Mouse (Mus musculus): ENCODE measurements around the gene Hsd11b2.
A peak's percentile ranks its signal among the peaks of the same experiment; 100 is the strongest.

Gene Hsd11b2

DNA sequence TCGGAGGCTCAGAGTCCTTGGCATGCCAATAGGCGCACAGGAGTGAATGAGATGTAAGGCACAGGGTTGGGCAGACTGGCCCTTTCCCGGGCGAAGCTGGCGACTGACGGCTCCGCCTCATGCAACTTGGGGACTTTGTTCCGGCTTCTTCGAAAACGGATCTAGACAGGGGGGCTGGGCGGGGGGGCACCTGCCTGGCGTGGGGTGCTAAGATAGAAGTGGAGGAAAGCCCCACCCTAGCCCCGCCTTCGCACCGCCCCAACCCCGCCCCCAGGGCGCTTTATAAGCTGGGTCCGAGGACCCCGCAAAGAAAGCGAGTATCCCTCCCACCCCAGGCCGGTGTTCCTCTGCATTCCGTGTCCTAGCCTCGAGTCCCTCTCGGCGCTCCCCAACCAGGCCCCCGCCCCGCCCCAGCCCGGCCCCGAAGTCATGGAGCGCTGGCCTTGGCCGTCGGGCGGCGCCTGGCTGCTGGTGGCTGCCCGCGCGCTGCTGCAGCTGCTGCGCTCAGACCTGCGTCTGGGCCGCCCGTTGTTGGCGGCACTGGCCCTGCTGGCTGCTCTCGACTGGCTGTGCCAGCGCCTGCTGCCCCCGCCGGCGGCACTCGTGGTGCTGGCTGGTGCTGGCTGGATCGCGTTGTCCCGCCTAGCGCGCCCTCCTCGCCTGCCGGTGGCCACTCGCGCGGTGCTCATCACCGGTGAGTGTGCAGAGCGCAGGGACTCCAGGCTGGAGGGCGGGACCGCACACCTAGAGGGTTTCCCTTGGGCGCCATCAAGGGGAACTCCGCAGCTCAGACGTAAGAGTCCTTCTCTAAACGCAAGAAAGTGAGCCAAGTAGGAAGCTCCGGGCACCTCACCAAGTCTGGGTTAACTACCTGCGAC, at the start of gene Hsd11b2:
Hsd11b2 (plus strand) TSS at position 320 of the 878 bp plus-strand sequence.
- DNase-seq (ENCODE audit: low spot score in 2 of 2), result peak in 1 of 2 experiments; percentile 41

DNA sequence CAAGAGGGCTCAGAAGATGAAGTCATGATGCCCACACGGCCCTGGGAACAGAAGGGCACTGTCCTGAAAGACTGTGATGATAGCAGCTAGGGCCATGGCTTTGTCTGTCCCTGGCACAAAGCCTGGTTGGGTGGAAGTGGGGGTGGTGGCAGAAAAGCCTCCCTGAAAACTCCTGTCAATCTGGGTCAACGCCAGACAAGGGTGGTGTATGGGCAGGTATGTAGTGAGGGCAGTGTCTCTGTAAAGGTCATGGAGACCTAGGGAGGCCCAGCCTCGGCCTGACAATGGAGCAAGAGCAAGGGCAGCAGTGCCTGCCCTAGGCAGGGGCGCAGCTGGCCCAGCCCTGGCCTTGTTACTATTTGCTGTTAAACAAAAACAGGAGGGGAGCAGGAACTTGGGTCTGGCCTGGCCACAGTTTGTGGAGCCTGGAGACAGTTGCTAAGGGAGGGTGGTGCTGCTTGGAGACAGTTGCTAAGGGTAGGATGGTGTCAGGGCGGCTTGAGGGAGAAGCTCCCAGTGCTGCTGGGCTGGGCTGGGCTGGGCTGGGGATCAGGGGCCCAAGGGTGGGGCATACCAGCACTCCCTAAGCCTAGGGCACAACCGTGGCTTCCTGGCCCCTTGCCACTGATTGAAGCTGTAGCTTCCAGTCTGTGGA, 49.4 kb upstream of the Hsd11b2 start:
- DNase-seq (ENCODE audit: low spot score in 2 of 2), result peak in 1 of 2 experiments; percentile 55

DNA sequence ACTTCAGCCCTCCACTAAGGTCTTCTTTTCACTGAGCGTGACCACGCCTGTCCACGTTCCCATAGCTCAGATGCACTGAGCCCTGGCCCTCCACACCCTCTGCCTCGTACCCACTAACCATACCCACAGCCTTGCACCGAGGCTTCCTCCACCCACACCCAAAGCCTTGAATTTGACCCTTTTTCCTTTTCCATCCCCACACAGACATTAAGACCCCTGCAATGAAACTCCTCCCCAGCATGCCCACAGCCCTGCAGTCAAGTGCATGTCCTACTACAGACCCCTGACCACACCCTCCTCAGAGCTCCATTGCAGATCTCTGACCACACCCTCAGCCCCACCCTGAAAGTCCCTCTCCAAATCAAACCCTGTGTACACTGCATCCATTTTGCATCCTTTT, 48.7 kb upstream of the Hsd11b2 start:
- DNase-seq (ENCODE audit: low spot score in 2 of 2), result no peak

DNA sequence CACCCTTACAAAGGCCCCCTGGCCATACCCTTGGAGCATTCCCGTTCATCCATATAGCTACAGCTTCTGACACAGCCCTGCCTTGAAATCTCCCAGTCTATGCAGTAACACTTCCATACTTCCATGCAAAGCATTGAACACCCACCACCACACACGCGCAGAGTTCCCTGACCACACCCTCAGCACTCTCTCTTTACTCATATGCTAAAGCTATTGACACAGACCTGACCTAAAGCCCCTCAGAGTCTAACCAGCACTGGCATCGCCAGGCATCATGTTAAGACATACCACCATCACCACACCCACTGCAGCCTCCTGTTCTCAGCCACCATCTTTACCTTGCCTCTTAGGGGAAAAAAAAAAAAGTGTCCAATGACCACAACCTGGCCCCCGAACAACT, 48.3 kb upstream of the Hsd11b2 start:
- no peak for DNase-seq (ENCODE audit: low spot score in 2 of 2)

DNA sequence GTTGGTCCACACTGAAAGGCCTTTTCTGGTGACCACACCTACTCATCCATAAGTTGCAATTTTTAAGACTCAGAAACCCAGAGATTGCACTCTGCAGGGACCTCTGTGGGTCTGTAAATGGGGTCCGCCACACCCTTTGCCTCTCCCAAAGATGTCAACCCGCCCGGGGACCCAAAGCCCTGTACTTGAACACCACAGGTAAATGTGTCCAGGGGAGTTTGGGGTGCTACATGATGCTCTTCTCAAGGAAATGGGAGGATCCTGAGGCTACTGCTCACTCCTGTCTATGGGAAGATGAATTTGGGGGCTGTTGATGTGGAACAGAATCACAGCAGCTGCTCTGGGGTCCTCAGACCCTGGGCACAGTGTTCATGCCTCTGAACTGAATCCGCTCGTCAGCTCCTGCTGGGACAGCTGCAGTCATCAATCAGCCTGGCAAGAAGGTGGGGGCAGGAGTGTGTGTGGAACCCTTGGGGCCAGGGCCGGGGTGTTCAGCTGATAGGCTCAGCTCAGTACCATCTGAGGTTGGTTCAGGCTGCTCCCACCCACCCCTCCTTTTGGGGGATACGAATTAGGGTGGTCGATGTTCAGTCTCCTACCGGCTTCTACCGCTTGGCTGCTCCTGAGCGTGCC, 47.8 kb upstream of the Hsd11b2 start:
- no peak for DNase-seq (ENCODE audit: low spot score in 2 of 2)

DNA sequence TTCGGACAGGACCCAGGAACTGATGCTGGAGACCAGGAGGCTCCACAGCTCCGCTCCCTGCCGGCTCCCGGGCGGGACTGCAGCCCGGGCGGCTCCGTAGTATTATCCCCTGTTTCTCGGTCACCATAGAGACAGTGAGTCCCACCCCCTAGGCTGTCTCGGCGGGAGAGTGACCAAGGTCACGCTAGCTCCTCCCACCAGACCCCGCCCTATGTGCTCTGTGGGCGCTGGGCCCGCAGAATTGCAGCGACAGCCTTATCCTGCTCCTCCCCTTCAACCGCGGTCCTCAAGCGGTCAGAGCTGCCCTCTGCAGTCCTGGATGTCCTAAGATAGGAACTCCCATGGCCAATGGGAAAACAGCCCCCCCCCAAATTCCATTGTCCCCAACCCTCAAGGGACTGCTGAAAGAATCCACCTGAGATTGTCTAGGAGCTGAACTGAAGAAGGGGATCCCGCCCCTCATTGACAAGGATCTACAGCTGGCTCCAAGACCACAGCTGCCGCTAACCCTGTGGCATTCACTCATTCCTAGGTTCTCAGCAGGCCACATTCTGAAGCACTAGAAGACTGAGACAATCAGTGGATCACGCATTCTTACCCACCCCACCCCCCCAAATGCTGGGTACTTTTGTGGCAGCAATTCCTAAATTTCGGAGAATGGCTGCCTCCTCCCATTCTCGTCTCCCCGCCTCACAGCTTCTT, 47.1 kb upstream of the Hsd11b2 start, which contains the start of gene Tppp3:
Tppp3 (minus strand) TSS at position 213 of the 702 bp plus-strand sequence.
- peak; percentile 68 to 80 for DNase-seq (ENCODE audit: low spot score in 2 of 2)

DNA sequence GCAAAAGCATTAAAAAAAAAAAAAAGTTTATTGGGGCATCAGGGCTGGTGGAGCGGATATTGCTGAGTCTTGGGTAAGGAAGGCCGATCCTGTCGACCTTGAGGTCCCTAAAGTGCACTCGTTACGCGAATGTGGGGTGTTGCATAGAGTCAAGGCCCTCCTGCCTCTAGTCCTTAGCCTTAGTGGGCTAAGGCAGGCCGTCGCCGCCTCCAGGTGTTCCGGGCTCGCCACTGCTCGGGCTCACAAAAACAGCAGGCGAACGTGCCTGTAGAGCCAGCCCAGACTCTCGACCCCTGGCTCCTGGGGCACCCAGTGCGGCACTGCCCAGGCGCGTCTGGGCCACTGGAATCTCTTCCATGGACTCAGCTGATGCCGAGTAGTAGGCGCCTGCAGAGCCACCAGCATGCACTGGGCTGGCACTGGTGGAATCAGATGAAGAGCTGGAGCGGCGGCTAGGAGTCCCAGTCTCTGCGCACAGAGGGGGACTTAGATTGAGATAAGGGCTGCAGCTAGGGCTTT, 46.1 kb upstream of the Hsd11b2 start:
- no peak for DNase-seq (ENCODE audit: low spot score in 2 of 2)

DNA sequence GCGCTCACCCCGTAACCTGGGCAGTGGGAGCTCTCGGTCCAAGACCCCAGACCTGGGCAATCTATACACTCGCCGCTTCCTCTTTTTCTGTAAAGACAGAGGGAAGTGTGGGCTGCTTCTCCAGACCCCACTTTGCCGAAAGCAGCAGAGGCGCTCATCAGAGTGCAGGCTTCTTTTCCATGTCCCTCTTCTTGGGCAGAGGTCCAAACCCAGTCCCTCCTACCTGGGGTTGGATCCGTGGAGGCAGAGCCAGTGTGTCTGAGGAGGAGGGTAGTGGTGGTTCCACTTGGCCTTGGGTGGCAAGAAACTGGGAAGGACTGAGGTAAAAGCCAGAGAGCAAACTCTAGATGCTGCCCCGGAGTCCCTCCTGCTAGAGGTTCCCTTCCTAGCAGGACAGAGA, 45.6 kb upstream of the Hsd11b2 start:
- DNase-seq (ENCODE audit: low spot score in 2 of 2), result no peak

DNA sequence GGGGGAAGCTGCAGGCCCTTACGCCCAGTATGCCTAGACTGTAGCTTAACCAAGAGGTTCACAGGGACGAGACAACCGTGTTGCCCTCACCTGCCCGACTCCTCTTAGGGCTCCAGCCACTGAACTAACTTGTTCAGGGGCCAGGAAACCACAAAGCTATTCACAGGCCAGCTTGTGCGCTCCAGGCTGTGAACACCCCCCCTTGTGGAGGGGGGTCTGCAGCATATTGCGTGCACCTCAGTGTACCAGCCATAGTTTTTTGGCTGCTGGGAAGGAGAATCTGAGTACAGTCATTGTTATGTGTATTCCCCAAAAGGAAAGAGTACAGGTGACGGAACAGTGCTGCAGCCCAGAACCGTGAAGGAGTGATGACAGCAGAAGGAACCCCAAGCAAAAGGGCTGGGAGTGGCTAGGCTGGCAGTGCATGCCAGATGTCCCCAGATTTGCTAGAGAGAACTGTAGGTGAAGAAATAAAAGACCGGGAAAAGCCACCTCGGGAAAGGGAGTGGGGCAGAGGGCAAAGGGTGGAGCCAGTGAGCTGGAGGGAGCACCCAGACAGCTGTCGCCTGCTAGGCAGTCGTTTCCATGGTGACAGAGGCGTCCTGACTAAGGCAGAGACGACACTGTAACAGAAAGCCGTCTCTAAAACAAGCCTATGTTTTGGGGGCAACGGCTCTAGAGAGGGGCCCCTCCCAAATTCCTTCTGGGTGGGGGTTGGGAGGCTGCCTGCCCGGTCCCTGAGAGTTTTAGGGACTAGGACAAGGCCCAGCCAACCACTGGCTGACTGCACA, 44.5 kb upstream of the Hsd11b2 start:
- no peak for DNase-seq (ENCODE audit: low spot score in 2 of 2)

DNA sequence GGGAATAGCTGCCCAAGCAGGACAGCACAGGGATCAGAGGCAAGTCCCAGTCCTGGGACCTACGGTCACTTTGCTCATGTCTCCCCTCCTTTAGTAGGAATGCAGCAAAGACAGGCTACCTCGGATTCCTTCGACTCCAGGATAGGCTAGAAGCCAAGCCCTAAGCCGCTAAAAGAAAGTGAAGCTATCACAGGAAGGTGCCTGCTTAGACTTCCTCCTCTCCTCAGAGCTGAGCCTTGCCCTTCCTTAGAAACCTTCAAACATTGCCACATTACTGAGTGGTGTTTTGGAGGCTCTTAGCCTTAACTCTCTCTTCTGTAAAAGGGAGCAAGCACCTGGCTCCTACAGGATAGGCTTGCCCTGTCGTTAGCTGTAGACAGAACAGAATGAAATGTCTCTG, 43.9 kb upstream of the Hsd11b2 start:
- no peak for DNase-seq (ENCODE audit: low spot score in 2 of 2)

DNA sequence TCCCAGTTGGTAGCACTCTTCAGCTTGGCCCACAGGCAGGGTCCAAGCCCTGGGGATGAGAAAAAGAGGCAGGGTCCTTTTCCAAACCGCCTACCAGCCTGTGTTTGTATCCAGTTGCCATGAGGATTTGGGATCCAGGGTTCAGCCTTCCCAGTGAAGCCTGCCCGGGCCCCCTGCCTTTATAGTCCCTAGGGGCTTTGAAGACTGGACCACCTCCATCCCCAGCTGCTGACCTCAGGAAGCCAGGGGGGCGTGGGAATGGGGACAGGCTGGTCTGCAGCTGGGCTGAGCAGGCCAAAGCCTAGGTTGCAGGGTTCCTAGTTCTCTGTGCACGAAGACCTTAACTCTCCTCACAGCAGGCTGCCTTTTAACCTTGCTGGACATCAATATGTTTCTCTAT, 43.3 kb upstream of the Hsd11b2 start:
- no peak for DNase-seq (ENCODE audit: low spot score in 2 of 2)

DNA sequence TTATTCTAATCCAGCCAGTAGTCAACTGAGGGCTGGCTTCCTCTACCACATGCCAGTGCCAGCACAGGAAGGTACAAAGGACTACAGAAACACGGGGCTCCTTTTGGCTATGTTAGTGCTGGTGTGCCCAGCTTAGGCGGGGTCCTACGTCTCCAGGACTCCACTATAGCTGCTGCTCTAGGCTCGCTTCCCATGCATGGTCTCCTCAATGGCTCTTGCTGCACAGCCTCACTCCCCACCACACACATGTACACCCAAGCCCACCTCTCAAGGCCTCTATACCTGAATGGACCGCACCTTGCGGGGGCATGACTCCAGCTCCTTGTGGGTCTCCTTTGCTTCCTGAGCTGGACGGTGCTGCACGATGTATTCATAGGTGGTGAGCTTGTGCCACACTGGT, 42.8 kb upstream of the Hsd11b2 start:
- DNase-seq (ENCODE audit: low spot score in 2 of 2), result no peak

DNA sequence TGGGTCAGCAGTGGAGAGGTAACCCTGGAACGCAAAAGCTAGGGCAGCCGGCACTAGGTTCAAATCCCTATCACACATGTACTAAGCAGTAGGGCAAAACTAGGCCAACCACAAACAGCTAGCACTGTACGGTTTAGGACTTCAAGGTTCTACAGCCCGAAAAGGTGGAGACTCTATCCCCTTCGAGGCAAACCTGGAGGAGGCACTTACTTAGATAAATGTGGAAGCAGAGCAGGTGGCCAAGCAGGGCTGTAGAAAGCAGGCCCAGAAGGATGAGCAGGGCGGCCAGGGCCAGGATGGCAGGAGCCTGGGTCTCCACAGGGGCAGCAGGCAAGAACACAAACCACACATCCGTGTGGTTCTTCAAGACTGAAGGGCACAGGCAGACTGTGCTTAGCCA, 42.4 kb upstream of the Hsd11b2 start:
- DNase-seq (ENCODE audit: low spot score in 2 of 2), result no peak

DNA sequence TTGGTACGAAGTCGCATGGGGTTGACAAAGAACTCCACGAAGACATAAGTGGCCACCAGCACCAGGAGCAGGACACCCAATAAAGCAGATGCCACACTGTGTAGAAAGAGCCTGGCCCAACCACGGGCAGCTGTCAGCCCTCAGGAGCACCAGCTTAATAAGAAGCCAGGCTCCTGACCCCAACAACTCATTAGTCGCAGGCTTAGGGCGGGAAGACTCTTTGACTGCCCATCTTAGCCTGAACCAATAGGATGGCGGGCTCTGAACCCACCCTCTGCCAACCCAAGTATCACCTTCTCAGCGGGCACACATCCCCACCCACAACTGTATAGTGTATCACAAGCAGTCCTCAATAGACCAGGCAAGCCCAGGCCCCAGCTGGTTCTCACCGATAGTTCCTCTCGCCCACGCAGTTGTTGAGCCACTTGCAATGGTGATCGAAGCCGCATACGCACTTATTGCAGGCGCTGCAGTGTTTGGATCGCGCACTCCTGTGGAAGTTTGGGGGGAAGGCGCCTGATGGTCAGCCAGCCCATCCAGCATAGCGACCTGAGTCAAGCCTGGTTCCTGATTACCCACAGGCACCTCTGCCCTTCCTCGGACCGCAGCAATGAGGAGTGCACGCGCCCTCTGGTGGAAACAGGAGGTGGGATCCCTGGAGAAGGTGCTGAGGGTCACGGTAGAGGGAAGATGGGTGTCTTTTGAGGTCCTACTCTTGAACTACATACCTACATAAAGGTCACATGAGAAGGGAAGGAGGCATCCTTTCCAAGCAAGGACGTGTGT, 41.7 kb upstream of the Hsd11b2 start:
- no peak for DNase-seq (ENCODE audit: low spot score in 2 of 2)

DNA sequence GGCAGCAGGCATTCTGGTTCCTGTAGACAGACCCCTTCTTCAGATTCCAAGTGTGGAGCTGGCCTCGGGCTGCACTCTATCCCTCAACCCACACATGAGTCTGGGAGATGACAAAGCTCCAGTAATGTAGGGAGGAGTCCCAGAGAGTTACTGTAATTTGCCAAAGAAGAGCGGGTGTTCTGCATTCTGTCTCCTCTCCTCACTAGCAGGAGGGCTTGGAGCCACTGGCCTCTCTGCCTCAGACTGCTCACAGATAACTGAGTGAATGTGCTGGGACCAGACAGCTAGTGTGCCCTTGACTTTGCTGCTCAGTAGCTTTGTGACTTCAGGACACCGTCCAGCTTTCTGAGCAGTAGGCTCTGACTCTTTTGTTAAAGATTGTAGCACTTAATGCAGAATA, 40.8 kb upstream of the Hsd11b2 start:
- DNase-seq (ENCODE audit: low spot score in 2 of 2), result no peak

DNA sequence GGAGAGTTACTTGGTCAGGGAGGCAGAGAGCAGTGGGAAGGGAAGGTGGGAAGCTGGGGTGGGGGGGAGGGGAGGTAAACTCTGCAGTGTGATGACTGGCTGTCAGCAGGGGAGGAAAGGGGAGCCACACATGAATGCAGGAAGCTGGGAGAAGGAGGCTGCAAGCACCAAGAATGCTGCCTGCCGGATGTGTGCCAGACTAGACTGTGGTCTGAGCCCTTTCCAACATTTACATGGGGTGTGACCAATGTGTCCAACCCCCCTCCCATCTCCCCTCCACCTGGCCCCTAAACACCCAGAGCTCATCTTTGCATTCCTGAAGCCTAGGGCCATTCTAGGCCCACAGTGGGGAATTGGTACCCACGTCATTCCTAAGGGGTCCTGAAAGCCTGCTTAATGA, 37.5 kb upstream of the Hsd11b2 start:
- no peak for DNase-seq (ENCODE audit: low spot score in 2 of 2)

DNA sequence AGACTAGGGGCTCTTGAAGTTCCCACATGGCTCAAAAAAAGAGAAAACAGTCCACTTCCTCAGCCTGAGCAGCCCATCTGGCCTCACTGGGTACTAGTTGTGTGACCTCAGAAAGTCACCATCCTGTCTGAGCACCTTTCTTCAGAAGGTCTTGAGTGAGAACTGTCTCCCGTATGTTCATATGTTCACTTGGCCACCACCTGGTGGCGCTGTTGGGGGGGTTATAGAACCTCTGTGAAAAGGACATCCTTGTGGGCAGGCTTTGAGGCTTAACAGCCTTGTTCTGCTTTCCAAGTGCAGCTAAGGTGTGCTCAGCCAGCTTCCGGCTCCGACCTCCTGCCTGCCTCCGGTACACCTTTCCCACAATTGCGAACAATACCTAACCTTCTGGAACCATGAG, 37.1 kb upstream of the Hsd11b2 start:
- DNase-seq (ENCODE audit: low spot score in 2 of 2), result no peak

DNA sequence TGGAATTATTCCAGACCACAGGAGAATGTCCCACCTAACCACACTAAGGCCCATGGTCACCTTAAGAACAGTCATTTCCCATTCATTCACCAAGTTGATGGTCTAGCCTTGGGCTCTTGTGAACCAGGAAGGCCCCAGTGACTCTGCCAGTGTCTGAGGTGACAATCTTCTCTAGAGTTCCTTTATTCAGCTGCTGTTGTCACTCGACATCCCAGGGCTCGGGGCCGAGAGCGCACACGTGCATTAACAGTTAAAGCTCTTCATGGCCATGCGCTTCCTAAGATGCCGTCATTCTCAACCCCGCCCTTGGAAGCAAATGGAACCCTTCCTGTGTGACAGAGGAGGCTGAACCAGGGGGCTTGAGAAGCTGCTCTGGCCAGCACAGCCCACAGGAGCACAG, 36.4 kb upstream of the Hsd11b2 start:
- DNase-seq (ENCODE audit: low spot score in 2 of 2), result no peak

DNA sequence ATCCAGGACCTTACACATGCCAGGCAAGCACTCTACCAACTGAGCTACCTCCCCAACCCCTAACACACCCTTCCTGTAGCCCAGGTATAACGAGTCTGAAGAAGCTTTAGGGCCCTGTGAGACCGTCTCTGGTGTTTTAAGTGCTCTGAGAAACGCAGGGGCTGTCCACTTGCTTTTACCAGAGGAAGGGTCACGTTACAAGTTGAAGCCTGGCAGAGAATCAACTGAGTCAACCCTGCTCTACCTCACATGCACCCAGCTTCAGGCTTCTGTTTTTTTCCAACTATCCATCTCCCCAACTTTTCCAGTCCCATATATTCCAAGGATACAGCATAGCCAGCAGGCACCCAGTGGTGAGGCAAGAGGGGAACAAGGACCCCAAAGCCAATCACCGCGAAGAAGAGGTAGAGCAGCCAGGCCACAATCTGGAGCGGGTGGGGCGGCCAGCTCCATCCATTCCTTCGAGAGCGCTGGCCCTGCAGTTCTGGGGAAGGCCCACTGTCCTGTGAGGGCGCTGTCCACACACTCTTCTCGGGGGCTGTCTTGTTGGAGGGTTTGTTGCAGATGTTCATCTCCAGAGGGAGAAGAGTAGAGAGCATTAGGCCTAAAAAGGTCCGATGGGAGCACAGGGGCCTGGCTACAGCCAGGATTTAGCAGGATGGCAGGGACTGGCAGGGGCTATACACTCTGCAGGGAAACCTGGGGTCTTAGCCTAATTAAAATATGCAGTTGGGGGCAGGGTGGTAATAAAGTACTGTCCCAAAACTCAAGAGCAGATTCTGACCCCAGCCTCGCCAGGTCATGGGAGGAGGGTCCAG, 35.1 kb upstream of the Hsd11b2 start:
- DNase-seq (ENCODE audit: low spot score in 2 of 2), result no peak

DNA sequence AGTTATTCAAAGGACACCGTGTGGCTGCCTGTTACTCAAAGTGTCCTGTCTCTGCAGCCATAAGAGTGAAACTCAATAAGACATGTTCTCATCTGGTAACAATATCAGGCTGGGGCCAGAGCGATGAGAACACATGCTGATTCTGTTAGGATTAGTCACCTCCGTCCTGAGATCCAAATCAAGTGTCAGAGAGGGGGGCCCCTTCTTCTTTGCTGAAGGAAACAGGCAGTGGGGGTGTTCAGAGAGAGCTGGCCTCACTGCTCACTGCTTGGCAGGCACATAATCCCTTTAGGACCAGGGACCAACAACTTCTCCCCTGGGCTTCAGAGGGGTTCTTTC, 34.6 kb upstream of the Hsd11b2 start:
- no peak for DNase-seq (ENCODE audit: low spot score in 2 of 2)
